Mouse (Mus musculus) layer of hippocampus, adult 8-10 months (tissue): ENCODE results near the gene Lancl2. TPM values are rescaled to one million over a fixed set of nuclear protein-coding genes. Genes with fewer than 3 reads are reported as not detected.

ENCODE experiments used
- DNase-seq, 2 experiments: peaks; one replicate each; pipeline ENCODE4 v3.0.0; 2022; ENCODE audit warnings: low spot score in 2 of 2
- total RNA-seq, 4 experiments: library from RNA; stranded (reverse); gene quantifications; 2 replicates each; pipeline ENCODE4 v1.2.4; 2022

The Lancl2 gene
- 10 to 100 TPM; 74.9 to 80.8 (median 75.7) TPM for total RNA-seq

DNA sequence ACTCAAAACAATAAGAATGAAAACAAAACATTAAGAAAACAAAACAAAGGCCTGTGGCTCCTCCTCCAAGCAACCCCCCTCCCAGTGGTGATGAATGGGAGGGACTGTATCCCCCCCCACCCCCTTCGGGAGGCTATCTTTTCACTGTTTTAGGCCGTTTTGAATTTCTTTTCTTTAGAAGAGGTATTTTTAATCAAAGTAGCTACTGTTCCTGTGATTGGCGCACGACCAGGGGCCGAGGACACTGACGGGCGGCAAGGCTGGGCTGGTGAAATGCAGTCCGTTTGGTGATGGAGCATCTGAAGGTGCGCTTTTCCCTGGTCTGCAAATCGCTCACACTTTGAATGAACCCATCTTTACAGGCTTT lies at the start of gene Lancl2:
TSS of gene Lancl2 (plus strand) at position 165 of the 367 bp plus-strand sequence.
- peak in 1 of 2 experiments; percentile 29 for DNase-seq

DNA sequence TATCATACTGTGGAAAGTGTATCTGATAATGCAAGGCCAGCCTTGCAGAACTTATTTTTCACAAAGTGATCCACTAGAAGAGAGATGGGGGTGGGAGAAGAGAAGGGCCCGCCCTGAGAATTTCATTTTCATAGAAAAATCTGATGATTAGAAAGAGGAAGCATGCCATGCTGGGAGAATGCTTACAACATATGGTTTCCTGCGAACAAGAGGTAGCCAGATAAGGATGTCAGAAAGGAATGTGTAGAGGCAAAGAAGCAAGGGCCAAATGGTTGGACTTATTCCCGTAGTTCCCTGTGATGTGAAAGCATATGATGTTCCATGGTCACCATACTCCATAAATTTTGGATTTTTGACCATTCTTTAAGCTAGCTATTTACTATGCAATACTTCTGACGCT lies 41.0 kb upstream of the Lancl2 start:
- DNase-seq, result no peak

DNA sequence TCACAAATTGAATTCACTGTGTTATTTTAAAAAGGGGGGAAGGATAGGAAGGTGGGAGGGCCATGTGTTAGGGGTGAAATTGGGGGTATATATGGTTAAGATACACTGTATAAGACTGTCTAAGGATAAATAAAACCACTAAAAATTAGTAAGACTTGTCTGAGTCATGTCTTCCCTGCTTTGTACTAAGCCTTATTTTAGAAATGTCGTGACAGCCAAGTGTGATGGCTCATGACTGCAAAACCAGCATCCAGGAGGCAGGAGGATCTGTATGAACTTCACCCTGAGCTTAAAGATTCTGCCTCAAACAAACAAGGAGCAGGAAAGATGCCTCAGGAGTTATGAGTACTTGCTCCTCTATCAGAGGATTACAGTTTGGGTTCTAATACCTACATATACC lies 18.2 kb upstream of the Lancl2 start:
- no peak for DNase-seq

DNA sequence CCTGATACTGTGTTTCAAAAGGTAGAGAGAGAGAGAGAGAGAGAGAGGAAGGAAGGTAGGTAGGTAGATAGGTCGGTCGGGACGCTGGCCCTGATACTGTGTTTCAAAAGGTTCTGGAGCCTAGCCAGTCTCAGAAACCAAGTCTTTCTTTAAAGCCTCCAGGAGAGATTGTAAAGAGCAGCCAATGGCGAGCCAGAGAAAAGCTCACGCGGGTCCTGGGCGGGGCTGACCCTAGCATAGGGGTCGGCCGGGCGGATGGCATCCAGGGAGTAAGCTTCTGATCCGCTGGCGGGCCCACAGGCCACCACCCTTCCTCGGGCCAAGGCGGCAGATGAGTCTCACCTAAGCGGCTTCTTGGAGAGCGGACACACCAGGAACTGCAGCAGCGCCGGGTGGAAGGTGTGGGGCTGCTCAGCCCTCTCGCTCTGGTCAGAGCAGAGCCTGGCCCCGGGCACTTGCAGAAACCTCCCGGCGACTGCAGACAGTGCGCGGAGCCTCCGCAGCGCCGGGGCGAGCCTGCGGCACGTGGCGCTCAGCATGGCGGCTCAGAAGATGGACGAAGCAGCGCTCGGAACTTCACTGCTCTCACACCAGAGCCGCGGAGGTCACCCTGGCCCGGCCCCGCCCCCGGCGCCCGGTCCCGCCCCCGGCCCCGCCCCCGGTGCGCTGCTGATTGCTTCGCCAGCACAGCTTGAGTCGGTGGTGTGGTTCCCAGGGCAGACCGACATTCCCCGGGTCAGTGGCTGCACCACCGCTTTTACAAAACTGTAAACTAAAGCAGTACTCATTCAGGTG lies 10.7 kb upstream of the Lancl2 start, which contains the start of gene Pyurf:
TSS of gene Pyurf (minus strand) at position 612 of the 795 bp plus-strand sequence.
- peak; percentile 75 to 78 for DNase-seq

DNA sequence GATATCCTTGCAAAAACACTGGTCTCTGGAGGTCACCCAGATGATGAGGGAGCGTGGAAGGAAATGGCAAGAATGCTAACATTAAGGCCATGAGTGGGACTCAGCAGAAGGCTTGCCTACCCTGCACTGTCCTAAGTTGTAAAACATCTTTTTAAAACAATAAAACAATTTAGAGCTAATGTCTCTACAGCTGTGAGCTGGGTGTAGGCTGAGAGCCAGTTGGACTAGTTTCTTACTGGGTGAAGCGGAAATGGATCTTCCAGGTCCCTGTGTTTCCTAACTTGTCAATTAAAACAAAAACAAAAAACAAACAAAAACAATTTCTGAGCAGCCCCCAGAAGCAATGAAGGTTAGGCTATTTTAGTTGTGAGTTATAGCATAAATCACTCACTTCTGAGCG lies 9.2 kb upstream of the Lancl2 start:
- no peak for DNase-seq

DNA sequence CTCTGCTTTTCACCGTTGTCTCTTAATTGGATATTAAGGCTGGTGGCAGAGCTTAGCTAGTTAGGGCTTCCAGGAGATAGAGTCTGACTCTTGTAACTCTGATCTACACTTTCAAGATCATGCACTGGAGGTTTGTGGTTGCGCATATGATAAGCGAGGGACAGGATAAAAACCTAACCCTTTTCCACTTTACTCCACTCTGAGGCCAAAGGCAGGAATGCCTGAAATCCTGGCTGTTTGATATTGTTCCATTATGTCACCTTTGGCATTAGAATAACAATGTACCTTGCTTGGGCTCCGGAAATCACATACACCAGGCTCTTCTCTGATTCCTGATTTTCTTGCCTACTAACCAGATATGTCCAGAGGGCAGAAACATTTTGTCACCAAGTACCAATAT lies 654 bp upstream of the Lancl2 start:
- DNase-seq, result no peak

DNA sequence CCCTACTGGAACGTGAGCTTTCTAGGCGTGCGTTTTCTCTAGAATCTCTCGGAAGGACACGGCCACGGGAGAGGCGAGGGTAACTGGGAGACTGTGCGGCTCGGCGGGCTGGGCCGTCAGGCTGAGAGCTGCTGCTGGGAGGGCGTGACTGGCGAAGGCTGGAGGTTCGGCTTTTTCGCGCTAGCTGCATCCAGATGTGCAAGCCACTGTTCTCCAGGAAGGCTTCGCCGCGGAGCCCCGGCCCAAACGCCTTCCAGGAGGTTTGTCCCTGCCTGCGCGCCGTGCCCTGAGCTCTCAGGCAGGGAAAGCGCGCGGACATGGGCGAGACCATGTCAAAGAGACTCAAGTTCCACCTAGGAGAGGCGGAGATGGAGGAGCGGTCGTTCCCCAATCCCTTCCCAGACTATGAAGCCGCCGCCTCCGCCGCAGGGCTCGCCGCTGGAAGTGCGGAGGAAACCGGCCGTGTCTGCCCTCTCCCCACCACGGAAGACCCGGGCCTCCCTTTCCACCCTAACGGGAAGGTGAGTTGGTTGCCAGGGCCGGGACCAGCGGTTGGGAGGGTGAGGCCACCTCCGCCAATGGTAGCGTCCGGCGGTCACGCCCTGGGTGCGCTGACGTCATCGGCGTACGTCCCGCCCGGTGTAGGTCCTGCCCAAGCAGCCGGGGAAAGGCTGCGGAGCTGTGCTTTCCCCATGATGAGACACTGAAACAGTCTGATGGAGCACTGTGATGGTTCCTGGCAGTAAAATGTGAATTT lies 581 bp downstream of the Lancl2 start:
- peak; percentile 92 to 96 for DNase-seq

DNA sequence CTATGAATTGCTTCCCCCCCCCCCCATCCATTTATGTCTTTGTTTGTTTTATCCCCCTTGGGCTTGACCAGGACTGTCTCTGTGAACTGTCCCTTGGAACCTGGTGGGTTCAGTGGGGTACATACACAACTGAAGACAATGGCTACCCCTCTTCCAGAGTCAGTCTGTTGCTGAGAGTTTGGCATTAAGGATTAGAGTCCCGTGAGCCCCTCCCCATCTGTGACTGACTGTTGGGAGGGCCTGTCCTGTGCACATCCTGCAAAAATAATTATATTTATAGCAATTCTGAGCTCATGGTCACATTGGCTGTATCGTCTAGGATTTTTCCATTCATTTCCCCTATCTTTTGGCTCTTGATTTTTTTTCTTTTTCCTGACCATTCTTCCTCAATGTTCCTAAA lies 1.4 kb downstream of the Lancl2 start:
- DNase-seq, result no peak

DNA sequence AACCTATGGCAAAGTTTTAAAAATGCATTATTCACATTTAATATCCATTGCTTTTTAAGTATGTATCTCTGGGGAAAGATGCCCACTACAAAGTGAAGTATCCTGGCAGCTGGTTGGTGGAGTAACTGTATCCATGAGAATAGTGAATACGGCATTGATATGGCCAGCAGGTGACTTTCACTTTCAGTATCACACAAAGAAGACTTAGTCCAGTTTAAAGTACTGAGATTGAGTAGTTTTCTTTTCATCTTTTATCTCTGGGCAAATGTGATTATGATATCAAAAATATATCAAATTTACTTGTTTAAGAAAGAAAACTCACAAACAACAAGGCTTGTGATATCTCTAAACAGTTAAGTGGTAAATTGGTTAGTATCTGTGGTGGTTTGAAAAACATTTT lies 4.4 kb downstream of the Lancl2 start:
- DNase-seq, result no peak

DNA sequence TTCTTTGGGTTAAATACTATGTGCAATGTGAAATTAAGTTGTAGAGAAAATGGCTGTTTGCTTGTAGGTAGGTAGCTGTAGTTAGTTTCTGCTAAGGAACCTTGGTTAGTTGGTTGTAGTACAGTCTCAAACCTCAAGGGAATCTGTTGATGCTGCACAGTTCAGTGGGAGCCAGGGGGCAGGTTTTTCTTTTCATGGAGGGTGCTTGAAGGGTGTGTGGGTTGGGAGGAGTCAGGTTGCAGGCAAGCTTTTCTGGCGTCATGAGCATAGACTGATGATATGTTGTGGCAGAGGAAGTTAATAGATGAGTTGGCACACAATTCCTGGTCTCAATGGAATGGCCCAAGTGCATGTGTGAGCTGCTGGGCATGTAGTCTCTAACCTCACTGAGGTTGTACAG lies 9.4 kb downstream of the Lancl2 start:
- DNase-seq, result no peak

DNA sequence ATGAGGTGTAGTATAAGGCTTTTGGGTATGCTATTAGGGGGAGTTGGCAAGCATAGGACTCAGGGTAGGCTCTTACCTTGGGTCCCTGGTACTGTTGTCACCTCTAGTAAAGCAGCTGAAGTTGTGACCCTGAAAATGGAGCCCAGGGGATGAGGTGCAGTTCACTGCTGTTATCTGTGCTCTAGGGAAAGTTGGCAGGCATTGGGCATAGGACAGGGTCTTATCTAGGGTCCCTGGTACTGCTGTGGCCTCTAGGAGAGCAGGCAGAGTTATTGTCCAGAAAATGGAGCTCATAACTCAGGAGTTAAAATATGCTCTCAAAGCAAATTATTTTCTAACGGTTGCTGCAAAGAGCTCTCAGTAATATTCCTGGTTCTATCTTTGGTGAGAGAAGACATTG lies 19.0 kb downstream of the Lancl2 start:
- no peak for DNase-seq

DNA sequence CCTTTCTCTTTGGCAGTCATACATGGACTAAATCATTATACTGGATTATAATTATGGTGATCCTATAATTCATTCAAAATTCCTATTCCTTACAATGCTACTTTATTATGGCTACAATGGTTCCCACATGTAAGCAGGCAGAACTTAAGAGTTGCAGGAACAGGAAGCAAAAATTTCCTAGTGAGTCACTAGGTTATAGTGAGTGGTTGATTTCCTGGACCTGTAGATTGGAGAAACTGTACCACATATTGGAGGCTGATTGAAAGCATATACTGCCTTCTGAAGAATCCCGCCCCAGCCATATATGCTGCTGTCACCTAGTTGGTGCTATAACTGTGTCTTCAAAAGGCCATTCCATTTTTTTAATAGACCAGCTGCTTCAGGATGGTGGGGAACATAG lies 40.4 kb downstream of the Lancl2 start:
- DNase-seq, result no peak

DNA sequence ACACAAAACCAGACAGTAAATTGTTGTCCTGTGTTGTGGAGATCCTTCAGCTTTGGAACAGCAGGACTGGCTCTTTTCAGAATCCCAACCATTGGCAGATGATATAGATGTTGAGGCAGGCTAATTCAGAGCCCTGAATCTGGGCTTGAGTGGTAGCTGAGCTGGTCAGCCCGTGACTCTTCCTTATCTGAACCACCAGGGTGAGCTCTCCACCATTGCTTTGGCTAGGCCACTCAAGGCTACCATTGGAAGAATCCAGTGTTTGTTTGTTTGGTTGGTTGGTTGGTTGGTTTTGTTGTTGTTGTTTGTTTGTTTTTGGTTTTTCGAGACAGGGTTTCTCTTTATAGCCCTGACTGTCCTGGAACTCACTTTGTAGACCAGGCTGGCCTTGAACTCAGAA lies 41.0 kb downstream of the Lancl2 start:
- no peak for DNase-seq

DNA sequence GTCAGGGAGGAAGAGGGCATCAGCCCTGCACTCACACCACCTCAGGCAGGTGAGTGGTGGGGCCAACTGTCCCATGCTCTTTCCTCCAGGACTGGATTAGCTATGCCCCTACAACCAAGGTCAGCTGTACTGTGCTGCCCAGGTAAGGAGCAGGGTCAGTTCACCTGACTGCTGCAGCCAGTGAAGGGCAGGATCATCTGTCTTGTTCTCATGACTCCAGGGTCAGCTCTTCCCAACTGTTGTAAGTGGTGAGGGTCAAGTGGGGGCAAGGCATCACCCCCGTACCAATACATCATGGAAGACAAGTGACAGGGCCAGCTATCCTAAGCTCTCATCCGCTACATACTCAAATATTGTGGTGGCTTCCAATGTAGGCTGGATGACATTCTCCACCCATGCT lies 41.8 kb downstream of the Lancl2 start:
- no peak for DNase-seq

DNA sequence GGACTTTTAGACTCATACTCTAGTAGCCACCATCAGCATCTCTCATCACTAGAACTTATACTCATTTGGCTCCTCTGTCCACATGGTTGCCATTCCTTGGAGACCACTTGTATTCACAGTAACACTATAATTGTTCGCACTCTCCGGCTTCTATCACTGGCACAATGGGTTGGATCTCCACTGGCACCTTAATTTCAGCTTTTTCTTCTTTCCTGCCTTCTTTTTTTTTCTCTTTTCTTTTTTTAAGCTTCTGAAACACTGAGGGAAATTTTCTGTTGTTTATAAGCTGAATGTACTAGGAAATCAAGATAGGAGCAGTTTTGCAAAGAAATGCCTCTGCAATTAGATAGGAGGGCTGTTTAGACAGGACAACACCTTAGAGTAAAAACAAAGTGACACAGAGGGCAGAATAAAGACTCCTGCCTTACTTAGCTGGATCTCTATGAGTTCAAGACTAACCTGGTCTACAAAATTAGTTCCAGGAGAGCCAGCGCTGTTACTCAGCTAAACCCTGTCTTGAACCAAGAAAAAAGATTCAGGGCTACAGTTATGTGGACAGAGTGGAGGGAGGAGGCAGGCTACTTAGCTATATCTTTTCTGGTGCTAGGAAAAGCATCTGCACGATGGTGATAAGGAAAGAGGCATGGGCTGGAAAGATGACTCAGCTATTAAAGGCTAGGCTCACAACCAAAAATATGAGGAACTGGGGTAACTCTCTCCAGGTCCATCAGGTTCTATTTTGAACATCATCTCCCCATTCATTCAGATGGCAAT lies 42.8 kb downstream of the Lancl2 start:
- no peak for DNase-seq

DNA sequence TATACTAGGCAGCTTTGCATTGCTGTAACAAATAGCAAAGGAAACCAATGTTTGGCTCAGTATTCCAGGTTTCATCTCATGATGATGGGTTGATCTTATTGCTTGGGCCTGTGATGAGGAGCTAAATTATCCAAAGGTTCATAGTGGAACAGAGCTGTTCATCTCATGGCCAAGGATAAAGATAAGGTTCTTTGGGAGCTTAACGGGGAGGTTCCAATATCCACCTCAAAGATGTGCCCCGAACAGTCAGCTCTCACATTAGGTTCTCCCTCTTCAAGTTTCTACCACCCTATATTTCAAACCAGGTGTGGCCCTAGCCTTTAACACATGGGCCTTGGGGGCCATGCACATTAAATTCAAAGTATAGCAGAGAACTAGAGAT lies 43.4 kb downstream of the Lancl2 start:
- no peak for DNase-seq

DNA sequence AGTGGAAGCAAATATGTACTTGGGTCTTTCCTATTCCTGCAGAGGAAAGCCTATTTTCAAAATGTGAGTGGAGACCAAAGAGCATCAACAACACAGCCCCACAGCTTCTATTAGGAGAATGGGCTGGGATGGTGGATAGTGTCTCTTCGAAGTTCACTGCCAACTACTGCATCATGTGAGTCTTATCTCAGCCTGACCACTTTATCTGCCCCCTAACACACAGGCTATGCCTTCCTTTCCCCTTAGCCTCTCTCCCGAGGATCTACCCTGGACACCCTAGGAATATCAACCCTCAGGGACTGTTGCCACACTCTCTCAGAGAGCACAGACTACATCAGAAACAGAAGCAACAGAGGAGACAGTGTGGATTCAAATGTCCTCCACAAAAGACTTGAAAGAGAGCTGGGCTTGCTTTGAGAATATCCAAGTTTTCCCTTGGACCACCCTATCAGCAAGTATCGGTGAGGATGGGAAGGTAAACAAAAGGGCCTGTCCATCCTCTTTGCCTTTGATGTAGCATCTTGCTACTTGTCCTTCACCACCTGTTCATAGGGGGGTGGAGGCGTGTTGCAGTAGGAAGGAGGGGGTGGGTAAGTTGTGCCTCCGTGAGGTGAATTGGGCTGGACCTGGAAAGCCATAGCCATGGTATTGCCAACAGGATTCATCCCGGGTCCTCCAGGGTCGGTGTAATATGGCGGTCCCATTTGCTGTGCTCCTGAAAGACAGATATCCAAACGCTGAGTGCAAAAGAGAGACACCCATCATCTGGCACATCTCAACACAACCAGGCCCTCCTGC lies 51.8 kb downstream of the Lancl2 start:
- no peak for DNase-seq

DNA sequence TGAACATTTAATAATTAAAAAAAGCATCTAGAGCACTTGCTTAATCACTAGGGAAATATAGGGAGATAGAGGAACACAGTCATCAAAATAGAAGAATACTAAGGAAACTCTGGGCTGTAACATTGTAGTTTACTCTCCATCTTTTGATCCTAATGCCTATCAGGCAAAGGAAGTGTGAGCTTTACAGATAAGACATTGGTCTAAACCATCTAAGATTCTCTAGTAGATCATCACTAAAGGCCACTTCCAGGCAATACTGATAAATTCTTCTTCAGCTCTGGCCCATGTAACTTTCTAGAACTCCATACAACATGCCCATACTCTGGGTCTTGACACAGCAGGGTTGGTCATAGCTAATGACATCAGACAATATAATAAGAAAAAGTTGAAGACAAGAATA lies 60.7 kb downstream of the Lancl2 start:
- no peak for DNase-seq

DNA sequence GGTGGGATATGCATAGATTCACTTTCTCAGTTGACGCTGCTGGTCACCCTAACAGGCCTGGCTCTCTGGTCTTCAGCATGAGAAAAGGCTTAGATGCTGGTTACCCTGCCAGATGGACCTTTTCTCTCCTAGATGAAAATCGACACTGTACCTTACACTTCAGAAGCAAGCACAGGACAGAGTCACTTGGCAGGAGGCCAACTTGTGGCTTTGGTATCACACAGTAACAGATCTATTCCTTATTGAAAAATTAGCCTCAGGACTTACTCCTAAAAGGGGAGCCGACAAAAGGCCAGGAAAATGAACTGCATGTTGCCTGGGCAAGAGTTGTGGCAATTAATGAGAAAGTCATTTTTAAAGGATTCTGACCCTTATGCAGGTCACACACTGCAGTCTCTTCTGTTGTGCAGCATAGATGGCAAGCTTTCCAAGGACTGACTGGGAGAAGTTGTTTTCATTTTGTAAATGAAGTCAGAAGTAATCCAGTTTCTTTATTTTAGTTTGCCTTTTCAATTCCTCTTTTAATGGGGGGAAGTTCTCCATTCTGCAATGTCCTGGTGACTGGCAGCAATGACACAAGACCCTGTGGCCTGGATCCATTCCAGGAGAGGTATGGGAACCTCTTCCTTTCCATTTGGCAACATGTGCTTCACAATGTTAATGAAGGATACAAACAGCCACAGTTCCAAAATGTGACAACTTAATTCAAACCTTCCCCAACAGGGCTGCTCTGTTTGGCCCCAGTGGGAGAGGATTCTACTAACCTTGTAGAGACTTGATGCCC lies 62.9 kb downstream of the Lancl2 start:
- DNase-seq, result no peak

DNA sequence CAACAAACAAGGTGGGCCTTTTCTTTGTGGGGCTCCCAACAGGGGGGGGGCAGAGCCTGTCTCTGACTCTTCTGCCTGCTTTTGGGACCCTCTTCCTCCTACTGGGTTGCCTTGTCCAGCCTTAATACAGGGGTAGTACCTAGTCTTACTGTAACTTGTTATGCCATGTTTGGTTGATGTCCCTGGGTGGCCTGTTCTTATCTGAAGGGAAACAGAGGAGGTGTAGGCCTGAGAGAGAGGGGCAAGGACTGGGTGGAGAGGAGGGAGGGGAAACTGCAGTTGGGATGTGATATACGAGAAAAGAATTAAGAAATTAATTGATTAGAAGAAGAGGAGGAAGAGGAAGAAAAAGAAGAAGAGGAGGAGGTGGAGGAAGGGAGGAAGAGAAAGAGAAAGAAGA lies 63.9 kb downstream of the Lancl2 start:
- DNase-seq, result no peak
